Mouse (Mus musculus) G1E-ER4 (cell line): ENCODE data around the gene Myl4. TPM values are rescaled to one million over a fixed set of nuclear protein-coding genes. Genes with fewer than 3 reads are reported as not detected.

Experiments used
- GATA1 ChIP-seq: IDR thresholded peaks from one replicate; pipeline ENCODE4 v1.8.0; 2012; ENCODE audit warnings: low read length, inconsistent platforms
- polyA plus RNA-seq: library from polyadenylated mRNA; stranded (reverse); fragments of >175 nt; gene quantifications from 2 replicates; pipeline ENCODE4 v1.2.3, GENCODE M21; 2012

Gene Myl4
- polyA plus RNA-seq, 1 experiment, result 0.09 TPM

DNA sequence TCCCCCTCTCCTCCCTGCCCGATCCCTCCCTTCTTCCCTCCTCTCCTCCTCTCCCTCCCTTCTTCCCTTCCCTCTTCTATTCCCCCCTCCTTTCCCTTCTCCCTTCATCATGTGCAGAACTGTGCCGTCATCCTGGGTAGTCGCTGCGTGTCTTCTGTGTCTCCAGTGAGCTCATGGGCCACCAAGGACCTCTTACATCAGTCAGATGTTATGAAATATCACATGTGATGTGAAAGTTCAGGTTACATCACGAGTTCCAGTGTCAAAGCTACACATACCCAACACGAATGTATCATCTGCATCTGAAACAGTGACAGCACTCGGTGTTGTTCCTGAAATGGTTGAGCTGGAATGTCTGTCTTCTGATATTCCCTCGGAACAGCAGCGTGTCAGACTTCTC lies 14.7 kb downstream of the Myl4 start:
- TF ChIP-seq GATA1, result no peak

DNA sequence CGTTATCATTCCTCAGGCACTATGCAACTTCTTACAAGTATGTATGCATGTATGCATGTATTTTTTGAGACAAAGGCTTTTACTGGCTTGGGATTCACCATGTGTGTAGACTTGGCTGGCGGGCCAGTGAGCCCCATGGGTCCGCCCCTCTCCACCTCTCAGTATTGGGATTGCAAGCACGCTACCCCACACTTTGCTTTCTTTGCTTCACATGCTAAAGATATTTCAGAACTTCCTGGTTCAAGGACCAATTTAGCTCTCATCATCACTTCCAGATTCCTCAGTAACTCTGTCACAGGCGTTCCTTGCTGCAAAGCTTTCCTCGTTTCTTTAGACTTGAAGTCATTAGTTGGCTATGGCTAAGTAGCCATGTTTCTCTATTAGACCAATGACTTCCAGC lies 15.6 kb downstream of the Myl4 start:
- no peak for TF ChIP-seq GATA1

DNA sequence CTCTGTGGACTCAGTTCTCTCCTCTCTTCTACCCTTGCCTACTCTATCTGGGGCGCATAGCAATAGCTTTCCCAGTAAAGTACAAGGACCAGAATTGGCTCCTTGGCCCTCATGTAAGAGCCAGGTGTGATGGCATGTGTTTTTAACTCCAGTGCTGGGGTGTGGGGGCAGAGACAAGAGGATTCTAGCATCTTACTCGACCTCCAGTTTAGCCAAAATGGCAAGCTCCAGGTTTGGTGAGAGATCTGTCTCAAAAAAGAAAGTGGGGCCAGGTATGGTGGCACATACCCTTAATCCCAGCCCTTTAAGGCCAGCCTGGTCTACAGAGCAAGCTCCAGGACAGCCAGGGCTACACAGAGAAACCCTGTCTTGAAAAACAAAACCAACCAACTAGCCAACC lies 16.3 kb downstream of the Myl4 start:
- TF ChIP-seq GATA1, result no peak

GRCm38 (mm10) chr11:104567736-104568135 lies 17.3 kb downstream of the Myl4 start:
- TF ChIP-seq GATA1, result no peak

GRCm38 (mm10) chr11:104568326-104568725 lies 17.9 kb downstream of the Myl4 start:
- no peak for TF ChIP-seq GATA1

- TF ChIP-seq GATA1, result no peak
These were observed 21.6 kb downstream of the Myl4 start for GRCm38 (mm10) chr11:104572091-104572490.

DNA sequence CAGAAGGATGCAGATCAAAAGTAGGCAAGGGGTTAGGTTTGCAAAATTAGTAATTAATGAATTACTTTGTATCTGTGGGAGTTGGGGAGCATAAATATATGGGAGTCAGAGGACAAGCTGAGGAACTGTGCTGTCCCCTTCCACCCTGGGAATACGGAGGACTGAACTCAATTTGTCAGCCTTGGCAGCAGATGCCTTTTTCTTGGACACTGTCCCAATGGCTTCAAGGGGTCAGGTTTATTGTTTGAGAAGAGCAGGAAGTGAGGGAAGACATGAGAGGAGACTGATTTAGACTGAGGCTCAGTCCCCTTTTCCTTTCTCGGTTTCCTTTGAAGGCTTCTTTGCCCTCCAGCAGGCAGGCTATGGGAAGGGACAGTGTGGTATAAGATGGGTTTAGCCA lies 22.1 kb downstream of the Myl4 start:
- TF ChIP-seq GATA1, result no peak

- TF ChIP-seq GATA1, result no peak
These were observed 26.5 kb downstream of the Myl4 start for GRCm38 (mm10) chr11:104576772-104577612.

DNA sequence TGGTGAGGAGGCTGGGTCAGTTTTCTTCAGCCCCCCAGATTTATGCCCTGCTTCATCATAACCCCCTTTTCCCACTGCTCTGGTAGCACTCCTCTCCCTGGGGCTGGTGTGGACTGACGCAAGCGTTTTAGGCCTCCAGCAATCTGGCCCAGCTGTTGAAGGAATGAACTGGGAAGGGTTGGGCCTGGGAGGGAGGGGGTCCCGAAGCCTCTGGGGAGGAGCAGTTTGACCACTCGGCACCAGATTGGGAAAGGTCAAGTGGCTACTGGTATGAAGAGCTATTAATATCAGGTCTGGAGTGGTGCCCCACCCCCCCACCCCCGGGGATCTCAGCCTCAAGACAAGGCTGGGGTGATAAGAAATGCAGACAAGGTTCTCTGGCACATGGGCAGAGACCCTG lies 27.6 kb downstream of the Myl4 start:
- no peak for TF ChIP-seq GATA1

- no peak for TF ChIP-seq GATA1
These were observed 28.6 kb downstream of the Myl4 start for GRCm38 (mm10) chr11:104579084-104579483.

DNA sequence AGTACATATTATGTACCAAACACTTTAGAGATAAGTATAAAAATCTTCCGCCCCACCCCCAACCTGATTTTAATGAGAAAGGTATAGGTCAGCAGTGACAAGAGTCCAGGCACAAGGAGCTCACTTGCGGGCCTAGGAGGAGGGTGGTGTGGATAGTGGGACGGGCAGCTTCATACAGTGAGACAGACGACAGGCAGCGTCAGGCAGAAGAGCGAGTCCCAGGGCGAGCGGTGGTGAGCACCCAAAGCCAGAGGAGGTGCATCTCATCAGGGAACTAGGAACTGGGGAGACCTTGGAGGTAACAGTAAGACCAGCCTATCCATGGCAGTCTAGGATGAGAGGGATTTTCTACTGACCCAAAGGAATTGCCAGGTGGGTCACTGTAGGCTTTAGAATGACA lies 29.1 kb downstream of the Myl4 start:
- TF ChIP-seq GATA1, result no peak

GRCm38 (mm10) chr11:104580091-104580490 lies 29.6 kb downstream of the Myl4 start:
- no peak for TF ChIP-seq GATA1

- TF ChIP-seq GATA1, result no peak
These were observed 30.1 kb downstream of the Myl4 start for GRCm38 (mm10) chr11:104580606-104581005.

DNA sequence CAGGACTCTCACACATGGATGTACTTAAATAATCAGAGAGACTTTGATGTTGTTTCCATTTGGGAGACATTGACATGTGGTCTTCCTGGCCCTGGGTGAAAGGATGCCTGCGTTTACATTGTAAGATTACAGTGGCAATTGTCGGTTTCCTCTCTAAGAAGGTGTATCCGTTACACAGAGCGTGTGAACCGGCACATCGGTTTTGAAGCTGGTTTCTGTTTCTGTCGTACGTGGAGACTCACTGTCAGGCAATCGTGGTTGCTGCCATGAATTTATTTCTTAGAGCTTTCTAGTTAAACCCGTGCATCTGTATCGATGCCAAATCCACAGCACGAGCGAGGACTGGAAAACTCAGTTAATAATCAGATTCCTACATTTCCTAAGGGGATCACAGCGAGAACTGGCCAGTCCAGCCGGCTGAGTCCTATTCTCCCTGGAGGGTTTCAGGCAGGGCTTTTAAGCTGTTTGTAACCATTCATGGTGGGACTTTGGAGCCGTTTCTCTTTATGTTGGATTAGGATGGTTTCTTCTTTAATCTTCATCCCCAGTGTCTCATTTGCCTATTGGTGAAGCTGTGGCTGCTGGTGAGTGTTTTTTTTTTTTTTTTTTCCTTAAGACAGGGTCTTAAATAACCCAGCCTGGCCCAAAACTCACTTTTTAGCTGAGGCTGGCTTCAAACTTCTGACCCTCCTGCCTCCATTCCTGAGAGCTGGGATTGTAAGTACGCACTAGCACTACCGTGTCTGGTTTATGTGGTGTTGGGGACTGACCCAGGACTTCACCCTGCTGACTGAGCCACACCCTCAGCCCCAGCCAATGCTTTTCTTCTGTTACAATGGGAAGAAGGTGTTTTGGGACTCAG lies 31.2 kb downstream of the Myl4 start:
- no peak for TF ChIP-seq GATA1

DNA sequence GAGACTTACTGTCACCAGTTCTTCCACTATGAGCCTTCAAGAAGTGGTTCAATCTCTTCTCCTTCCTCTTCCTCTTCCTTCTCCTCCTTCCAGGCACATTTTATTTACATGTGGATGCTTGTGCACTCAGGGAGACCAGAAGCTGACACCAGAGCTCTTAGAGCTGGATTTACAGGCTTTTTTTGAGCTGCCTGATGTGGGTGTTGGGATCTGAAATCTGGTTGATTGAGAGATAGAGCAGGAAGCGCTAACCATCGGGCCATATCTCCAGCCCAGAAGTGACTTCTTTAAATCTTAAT lies 31.8 kb downstream of the Myl4 start:
- no peak for TF ChIP-seq GATA1

DNA sequence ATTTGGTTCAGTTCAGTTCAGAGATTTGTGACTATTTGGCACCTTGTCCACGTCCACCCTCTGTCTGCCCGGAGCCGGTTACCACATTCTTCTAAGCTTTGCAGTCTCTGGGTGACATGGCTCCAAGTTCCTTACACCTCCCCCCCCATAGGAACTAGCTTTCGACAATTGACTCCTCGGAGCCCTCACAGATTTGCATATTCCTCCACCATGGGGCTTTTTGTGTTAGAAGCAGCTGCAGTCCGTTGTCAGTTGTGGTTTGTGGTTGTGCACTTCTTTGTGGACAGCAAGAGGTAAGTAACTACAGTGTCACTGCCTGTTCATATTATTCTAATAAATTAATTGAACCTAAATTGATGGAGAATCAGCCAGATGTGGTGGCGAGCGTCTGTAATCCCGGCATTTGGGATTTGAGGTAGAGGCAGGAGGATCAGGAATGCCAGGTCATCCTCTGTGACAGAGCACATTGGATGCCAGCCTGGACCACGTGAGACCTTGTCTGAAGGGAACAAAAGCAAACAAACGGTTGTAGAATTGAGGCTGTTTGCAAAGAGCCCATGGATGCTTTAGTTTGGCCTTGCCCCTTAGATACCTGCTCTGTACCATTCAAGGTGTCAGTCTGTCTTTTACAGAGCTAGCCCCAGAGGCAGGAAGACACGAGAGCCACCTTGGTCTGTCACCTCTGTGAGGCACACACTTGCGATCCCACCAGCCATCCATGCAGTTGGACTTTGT lies 32.3 kb downstream of the Myl4 start:
- no peak for TF ChIP-seq GATA1
